Mouse (Mus musculus) CD4-positive, CD25-positive, alpha-beta regulatory T cell, adult 9 weeks (primary cell): ENCODE measurements around the gene Nr1d1. TPM values are rescaled to one million over a fixed set of nuclear protein-coding genes. Genes with fewer than 3 reads are reported as not detected.

Source experiments
- polyA plus RNA-seq: library from polyadenylated mRNA; unstranded; fragments of 100-300 nt; shearing (Covaris generic); gene quantifications from one replicate; pipeline ENCODE4 v1.2.1, GENCODE M21; 2017

Nr1d1 gene
- polyA plus RNA-seq = 11.5 TPM

DNA sequence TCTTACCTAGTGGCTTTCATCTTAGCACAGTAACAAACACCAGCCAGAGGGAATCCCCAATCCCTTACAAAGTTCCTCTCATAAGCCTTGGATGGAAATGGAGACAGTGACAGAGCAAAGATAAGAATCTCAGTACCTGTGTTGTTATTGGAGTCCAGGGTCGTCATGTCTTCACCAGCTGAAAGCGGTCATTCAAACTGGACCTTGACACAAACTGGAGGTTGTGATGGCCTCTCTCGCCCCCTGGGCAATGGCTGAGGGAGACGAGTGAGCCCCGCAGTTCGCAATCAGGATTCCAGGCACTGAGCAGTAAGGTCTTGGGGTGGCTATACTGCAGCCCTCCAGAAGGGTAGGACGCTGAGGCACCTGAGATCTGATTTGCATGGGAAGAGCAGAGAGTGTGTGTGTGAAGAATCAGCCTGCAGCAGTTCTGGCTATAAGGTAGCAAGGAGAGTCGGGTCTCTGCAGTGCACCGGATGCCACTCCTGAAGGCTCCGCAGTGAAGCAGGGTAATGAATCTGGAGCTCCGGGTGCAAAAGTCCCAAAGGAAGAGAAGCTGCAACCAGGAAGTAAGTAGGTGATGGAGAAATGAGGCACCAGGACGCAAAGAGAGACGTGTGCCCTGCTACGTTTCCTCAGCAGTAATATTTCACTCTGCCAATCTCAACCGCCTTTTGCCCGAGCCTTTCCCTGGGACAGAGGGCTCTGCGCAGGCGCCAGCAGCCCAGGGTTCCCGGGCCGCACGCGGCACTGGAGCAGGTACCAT lies at the start of gene Nr1d1:
Gene Nr1d1 (minus strand): TSS at position 752 of the 766 bp plus-strand sequence.

DNA sequence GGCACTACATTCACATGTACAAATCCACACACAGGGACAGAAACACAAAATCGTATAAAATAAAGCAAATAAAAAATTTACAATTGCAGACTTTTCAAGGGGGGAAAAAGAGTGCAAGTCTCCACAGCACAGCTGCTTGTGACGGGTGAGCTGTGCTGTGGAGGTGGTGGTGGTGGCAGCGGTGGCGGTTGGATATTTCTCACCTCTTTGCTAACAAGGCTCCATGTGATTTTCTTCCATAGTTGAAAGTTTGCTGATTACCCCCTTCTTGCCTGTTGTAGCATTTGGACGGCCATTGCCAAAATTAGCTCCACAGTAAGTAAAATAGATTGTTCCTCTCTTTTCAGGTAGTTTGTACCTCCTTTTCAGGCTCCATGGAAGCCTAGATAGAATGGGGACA lies 29.5 kb upstream of the Nr1d1 start, which contains the start of gene Casc3:
Gene Casc3 (plus strand): TSS at position 301 of the 400 bp plus-strand sequence.

DNA sequence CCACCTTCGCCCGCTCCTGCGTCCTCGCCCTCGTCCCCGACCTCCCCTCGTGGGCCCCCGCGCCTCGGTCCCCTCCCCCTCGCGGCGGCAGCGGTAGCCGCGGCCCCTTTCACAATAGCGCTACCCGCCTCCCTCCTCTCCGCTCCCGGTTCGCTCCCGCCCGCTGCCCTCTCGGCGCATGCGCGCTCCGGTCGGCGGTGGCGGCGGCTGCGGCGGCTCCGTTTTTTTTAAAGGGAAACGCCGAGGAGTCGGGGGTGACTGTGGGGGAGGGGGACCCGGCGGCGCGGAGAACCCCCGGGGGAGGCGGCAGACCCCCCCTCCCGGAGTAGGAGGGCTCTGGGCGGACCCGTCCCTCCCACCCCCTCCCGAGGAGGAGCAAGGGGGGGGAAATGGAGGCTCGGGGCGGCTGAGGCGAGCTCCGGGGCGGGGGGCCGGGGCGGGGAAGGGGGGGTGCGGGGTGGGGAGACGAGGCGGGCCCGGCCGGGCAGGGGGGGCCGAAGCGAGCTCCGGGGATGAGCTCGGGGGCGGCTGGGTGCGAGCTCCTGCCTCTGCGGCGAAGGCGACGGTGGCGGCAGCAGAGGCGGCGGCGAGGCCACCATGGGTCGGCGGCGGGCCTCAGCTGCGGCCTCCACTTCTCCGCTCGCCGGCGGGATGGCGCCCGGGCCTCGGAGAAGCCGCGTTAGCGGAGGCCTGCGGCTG lies 20.0 kb upstream of the Nr1d1 start, which contains the start of gene Msl1:
Gene Msl1 (plus strand): TSS at position 502 of the 699 bp plus-strand sequence.

DNA sequence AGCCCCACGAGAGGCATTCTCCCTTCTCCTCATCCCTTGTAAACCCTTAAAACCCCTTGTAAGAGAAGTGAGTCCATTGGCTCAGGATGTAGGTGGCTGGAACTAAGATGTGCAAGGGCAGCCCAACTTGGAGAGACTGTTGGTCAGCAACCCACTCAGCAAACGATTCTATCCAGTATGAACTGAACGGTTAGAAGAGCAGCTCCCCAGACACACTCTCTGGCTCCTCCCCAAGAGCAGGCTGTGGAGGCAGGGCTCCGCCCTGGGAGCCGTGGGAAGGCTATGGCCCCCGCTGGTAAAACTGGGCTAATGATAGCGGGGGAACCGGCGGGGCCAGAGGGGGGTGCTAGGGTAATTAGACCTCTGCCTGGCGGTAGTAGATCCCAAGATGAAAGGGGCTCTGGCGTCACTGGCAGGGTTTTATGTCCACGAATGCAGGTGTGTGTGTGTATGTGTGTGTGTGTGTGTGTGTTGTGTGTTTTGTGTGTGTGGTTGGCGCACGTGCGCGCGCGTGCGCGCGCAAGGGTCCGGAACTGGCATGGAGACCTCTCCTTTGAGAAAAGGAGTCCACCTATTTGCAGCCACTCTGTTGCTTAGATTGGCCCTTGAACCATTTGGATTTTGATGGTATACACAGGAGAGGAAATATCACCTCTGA lies 34.6 kb downstream of the Nr1d1 start, which contains the start of gene Thra:
Gene Thra (plus strand): TSS at position 246 of the 658 bp plus-strand sequence.

DNA sequence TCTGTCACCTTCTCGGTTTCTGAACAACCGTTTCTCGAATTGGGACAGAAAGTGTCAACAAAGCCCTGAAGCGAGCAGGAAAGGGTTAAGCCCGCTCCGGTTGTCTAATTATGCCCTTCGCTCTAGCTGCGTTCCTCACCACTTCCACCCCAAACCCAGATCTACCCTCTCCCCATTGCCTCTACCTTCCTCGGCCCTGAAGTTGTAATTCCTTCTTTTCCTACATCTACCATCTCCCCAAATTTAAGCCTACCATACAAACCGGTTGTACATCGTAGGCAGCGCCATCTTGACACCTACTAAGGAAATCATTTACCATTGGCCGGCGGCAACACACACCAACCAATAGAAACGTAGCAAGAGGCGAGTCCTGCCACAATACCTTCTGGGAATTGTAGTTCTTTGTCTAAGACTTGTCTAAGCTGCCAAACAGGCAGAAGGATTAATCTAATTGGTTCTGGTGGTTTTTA lies 46.0 kb downstream of the Nr1d1 start, which contains the start of gene Med24:
Gene Med24 (minus strand): TSS at position 317 of the 470 bp plus-strand sequence.

Other genes with a start within 250 kb of the Nr1d1 start
- gene Ikzf3, start 229.3 kb downstream of the Nr1d1 start, polyA plus RNA-seq = 58.0 TPM
- 5.6 TPM for gene Zpbp2, start 224.2 kb downstream of the Nr1d1 start, polyA plus RNA-seq
- 90.2 TPM for gene Ormdl3, start 188.0 kb downstream of the Nr1d1 start, polyA plus RNA-seq
- gene Lrrc3c, start 177.0 kb downstream of the Nr1d1 start, polyA plus RNA-seq = not detected
- gene Gm12355, start 149.7 kb downstream of the Nr1d1 start, polyA plus RNA-seq = 4.6 TPM
- gene Gsdma3, start 149.0 kb downstream of the Nr1d1 start, polyA plus RNA-seq = not detected
- gene Gsdma2, start 128.6 kb downstream of the Nr1d1 start, polyA plus RNA-seq = not detected
- not detected for gene Gsdma, start 111.0 kb downstream of the Nr1d1 start, polyA plus RNA-seq
- 60.8 TPM for gene Psmd3, start 92.8 kb downstream of the Nr1d1 start, polyA plus RNA-seq
- not detected for gene Csf3, start 74.1 kb downstream of the Nr1d1 start, polyA plus RNA-seq
- 64.9 TPM for gene Med24, start 45.9 kb downstream of the Nr1d1 start, polyA plus RNA-seq
- gene Thra, start 34.7 kb downstream of the Nr1d1 start, polyA plus RNA-seq = 6.6 TPM
- 10.9 TPM for gene Msl1, start 20.2 kb upstream of the Nr1d1 start, polyA plus RNA-seq
- 10.2 TPM for gene Casc3, start 29.6 kb upstream of the Nr1d1 start, polyA plus RNA-seq
- 0.35 TPM for gene Rapgefl1, start 61.5 kb upstream of the Nr1d1 start, polyA plus RNA-seq
- 4.9 TPM for gene Wipf2, start 88.3 kb upstream of the Nr1d1 start, polyA plus RNA-seq
- 3.2 TPM for gene Cdc6, start 132.5 kb upstream of the Nr1d1 start, polyA plus RNA-seq
- gene Rara, start 152.5 kb upstream of the Nr1d1 start, polyA plus RNA-seq = 32.8 TPM
- not detected for gene Gjd3, start 207.7 kb upstream of the Nr1d1 start, polyA plus RNA-seq
- gene Top2a, start 248.9 kb upstream of the Nr1d1 start, polyA plus RNA-seq = 16.8 TPM